Mouse (Mus musculus) lung, postnatal 0 days (tissue): ENCODE results near the gene Oaz1.

Experiments used
- CTCF ChIP-seq: IDR thresholded peaks from 2 replicates; pipeline ENCODE4 v1.5.1; 2016; ENCODE audit warnings: antibody characterized with exemption, mild to moderate bottlenecking
- EP300 ChIP-seq: IDR thresholded peaks from 2 replicates; pipeline ENCODE4 v1.6.1; 2016; ENCODE audit warnings: antibody characterized with exemption, mild to moderate bottlenecking, control low read depth

GRCm38 (mm10) chr10:80876594-80876993 is 50.1 kb downstream of the Oaz1 start:
- TF ChIP-seq CTCF: no peak
- TF ChIP-seq EP300: no peak
